Mouse (Mus musculus) kidney, postnatal 25 days (tissue): ENCODE measurements around the gene Arl10.
A peak's percentile ranks its signal among the peaks of the same experiment; 100 is the strongest.

Source experiments
- DNase-seq, 2 experiments: peaks; one replicate each; pipeline ENCODE4 v3.0.0; 2021; ENCODE audit warnings: mixed read lengths in 2 of 2

Arl10 gene

GRCm38 (mm10) chr13:54574854-54575481 lies at the start of gene Arl10:
Gene Arl10, plus strand, starts transcription at chr13:54575015.
- peak; percentile 80 to 91 for DNase-seq

GRCm38 (mm10) chr13:54527140-54527539 lies 47.7 kb upstream of the Arl10 start:
- DNase-seq, result no peak

- DNase-seq, result no peak
These were observed 42.7 kb upstream of the Arl10 start for GRCm38 (mm10) chr13:54532134-54532533.

GRCm38 (mm10) chr13:54548036-54548435 lies 26.8 kb upstream of the Arl10 start:
- peak; percentile 32 to 66 for DNase-seq

- no peak for DNase-seq
These were observed 18.6 kb upstream of the Arl10 start for GRCm38 (mm10) chr13:54556176-54556575.

GRCm38 (mm10) chr13:54556796-54557195 lies 18.0 kb upstream of the Arl10 start:
- DNase-seq, result peak; percentile 68 to 86

GRCm38 (mm10) chr13:54557652-54558051 lies 17.2 kb upstream of the Arl10 start:
- peak; percentile 67 to 83 for DNase-seq

- DNase-seq, result peak in 1 of 2 experiments; percentile 61
These were observed 15.2 kb upstream of the Arl10 start for GRCm38 (mm10) chr13:54559656-54560055.

GRCm38 (mm10) chr13:54560608-54561007 lies 14.2 kb upstream of the Arl10 start:
- no peak for DNase-seq

GRCm38 (mm10) chr13:54562562-54562961 lies 12.3 kb upstream of the Arl10 start:
- DNase-seq, result peak; percentile 80 to 96

GRCm38 (mm10) chr13:54564232-54565200 lies 10.3 kb upstream of the Arl10 start:
- peak in 1 of 2 experiments; percentile 29 for DNase-seq

- peak; percentile 97 to 98 for DNase-seq
These were observed 9.6 kb upstream of the Arl10 start, which contains the start of gene 4833439L19Rik for GRCm38 (mm10) chr13:54565201-54565581. Gene 4833439L19Rik, minus strand, starts transcription at chr13:54565435.

- peak; percentile 74 to 89 for DNase-seq
These were observed 9.0 kb upstream of the Arl10 start for GRCm38 (mm10) chr13:54565594-54566345.

GRCm38 (mm10) chr13:54568380-54568779 lies 6.4 kb upstream of the Arl10 start:
- DNase-seq, result peak; percentile 42 to 65

GRCm38 (mm10) chr13:54569282-54569681 lies 5.5 kb upstream of the Arl10 start:
- no peak for DNase-seq

- no peak for DNase-seq
These were observed 4.1 kb upstream of the Arl10 start for GRCm38 (mm10) chr13:54570736-54571135.

- no peak for DNase-seq
These were observed 3.2 kb upstream of the Arl10 start for GRCm38 (mm10) chr13:54571637-54572036.

GRCm38 (mm10) chr13:54572621-54573020 lies 2.2 kb upstream of the Arl10 start:
- DNase-seq, result no peak

- peak in 1 of 2 experiments; percentile 46 for DNase-seq
These were observed 674 bp downstream of the Arl10 start for GRCm38 (mm10) chr13:54575489-54575888.

GRCm38 (mm10) chr13:54577652-54578507 lies 3.1 kb downstream of the Arl10 start:
- DNase-seq, result no peak

- peak in 1 of 2 experiments; percentile 50 for DNase-seq
These were observed 6.6 kb downstream of the Arl10 start for GRCm38 (mm10) chr13:54581385-54581784.

- no peak for DNase-seq
These were observed 7.3 kb downstream of the Arl10 start for GRCm38 (mm10) chr13:54582126-54582525.
